Mouse (Mus musculus) naive thymus-derived CD4-positive, alpha-beta T cell, adult 2 months (primary cell): ENCODE data around the gene Aldh1a3.
A peak's percentile ranks its signal among the peaks of the same experiment; 100 is the strongest.

ENCODE experiments used
- DNase-seq: peaks from one replicate; pipeline ENCODE4 v3.0.0-alpha.2; 2011; ENCODE audit warnings: low read depth

Gene Aldh1a3

DNA sequence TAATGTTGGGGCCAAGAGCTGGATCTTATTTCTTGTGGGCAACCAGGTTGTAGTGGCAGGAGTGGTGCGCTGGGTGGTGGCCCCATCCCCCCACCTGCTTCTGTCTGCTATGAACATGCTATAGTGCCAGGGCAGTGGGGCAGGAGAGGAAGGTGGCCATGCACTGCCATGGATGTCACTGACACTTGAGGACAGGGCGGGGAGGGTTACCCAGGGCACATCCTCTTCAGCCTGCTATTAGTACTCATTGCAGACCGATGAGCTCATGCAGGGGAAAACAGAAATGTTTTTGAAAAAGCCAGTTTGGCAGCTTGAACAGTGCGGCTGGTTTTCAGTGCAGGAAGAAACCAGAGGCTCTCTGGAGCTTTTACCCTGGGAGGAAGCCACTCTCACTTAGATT is 10.5 kb downstream of the Aldh1a3 start:
- no peak for DNase-seq

GRCm38 (mm10) chr7:66413093-66413492 is 14.2 kb downstream of the Aldh1a3 start:
- DNase-seq, result no peak

DNA sequence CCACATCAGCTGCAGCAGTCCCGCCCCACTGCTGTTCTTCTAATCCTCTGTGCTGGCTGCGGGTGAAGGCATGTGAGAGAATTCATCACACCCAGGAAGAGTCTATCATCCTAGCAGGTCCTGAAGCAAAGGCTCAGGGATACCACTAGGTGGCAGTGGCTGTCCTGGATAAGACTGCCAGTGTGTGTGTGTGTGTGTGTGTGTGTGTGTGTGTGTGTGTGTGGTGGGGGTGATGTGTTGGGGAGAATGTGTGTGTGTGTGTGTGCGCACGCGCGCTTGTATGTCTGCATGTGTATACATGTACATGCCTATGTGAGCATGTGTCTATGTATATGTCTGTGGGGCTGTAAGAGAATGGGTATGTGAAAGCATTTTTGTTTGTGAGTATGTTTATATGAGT is 17.9 kb downstream of the Aldh1a3 start:
- no peak for DNase-seq

GRCm38 (mm10) chr7:66406971-66407370 is 20.3 kb downstream of the Aldh1a3 start:
- DNase-seq, result no peak

DNA sequence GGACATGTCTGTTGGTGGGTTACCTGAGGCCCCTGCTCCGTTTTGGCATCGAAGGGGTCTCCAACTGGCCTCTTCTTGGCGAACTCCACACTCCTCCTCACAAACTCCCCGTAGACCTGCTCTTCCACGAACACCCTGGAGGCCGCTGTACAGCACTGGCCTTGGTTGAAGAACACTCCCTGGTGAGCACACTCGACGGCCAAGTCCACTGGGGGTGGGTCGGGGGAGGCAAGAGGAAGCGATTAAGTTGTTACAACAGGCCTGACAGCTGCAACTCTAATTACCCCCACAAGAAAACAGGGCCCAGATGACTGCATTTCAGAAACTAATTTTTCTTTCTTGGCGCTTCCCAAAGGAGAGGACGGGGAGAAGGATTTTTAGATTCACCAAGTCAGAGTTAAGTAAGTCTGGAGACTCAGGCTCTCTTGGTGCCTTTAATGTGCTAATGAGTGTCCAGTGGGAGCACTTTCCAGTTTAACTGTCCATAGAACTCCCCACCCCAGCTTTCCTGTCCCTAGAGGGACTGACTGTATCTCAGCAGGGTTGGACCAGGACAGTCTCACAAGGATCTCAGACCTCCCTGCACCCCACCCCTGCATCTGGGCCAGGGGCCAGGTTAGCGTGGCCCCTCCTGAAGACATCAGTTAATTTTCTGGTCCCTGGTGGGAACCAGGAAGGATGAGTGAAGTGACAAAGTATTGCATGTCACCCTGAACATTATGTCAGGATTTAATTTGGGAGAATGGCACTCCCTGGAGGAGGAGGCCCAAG is 21.2 kb downstream of the Aldh1a3 start:
- DNase-seq, result no peak

DNA sequence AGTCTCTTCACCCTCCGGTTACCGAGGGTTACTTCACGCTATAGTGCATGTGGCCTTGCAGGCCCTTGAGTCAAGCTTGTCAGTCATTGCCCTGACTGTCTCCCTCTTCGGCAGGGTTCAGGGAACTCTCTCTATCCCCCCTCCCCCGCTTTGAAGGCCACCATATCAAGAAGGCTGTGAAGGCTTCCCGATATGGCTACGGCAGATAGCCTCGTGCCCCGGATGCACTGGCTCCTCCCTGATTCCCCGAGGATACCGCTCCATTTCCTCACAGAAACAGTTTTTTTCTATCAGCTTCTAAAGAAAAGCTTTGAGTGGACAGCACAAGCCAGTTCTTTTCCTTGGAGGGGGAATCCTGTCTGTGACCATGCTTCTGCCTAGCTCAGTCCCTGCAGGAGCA is 21.8 kb downstream of the Aldh1a3 start:
- DNase-seq, result no peak

DNA sequence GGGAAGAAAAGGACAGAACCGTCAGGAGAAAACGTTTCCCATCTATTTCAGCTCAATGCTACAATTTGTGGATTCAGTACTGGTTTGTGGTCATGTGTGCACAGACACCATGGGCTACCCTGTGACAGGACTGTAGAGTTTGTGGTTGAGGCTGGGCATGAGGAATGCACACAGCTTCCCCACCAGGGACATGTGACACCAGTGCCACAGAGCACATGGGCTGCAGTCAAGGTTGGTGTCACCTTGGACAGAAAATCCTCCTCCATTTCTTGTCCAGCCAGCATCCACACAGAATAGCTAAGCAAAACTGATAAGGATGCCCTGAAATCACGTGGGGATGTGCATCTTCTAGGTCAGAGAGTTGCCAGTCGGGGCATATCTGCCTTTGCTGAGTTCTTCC is 22.5 kb downstream of the Aldh1a3 start:
- no peak for DNase-seq

- no peak for DNase-seq
Observed at GRCm38 (mm10) chr7:66404141-66404540, 23.2 kb downstream of the Aldh1a3 start.

DNA sequence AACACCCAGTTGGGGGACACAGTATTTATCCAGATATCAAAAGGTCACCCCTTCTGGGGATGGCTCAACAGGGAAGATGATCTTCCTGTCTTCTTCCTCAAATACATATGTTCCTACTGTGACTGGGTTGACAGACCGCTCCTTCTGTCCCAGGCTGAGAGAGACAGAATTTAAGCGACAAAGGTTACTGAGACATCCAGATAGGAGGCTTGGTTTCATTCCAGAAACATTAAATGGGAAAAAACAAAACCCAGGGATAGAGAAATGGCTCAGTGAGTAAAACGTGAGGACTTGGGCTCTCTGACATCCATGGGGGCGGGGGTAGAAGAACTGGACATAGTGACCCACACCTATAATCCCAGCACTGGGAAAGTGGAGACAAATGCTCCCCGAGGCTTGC is 24.4 kb downstream of the Aldh1a3 start:
- no peak for DNase-seq

DNA sequence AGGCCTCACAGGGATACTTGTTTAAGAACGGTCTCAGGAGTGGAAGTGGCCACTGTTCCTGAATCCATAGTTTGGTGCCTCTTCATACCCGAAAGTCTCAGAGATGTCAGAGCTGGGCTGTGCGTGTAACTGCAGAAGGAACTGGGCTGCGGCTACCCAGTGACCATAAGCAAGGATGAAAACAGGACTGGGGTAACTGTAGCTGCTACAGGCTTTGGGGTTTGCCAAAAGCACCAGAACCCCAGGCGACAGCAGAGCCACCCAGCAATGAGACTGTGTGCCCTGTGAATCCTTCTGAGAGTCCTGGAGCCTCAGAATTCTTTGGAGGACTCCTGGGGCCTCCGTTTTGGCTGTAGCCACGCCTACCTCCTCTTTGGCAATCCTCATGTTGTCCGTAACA is 25.7 kb downstream of the Aldh1a3 start:
- DNase-seq, result no peak

GRCm38 (mm10) chr7:66397288-66397687 is 30.0 kb downstream of the Aldh1a3 start:
- no peak for DNase-seq

DNA sequence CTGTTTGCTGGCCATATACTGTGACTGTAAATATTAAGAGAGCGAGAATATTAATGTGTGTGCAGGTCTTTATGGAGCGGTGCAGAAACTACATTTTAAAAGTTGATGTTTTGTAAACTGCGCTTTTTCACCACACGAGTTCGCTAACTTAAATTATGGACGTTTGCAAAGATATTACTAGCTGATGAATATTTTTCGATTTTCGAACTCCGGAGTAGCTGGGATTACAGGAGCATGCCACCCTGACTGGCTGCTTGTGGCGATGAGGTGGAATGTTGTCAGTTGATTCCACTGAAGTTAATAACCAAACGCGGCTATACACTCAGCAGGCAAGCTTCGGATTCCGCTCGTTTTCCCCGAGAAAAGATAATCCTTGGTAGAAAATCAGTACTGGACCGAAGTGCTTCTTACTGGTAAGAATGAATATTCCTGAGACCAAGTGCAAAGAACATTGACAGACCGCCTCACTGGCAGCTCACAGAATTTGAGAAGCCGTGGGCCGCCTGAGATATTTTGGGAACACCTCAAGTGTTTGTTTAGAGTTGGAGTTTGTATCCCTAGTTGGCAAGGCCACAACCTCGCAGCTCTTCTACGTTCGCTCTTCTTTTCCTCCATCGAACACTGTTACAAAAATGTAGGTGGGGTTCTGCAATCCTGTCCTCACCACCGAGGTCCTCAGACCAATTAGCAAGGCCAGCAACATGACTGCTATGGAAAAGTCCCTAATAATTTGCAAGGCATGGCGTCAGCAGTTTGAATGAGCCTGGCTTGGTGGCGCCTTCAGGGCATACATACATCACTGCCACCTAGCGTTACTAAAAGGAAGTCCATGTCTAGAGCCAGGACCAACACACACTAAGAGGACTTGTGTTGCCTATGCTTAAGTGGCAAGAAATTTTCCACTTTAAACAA is 38.4 kb downstream of the Aldh1a3 start:
- DNase-seq, result peak; percentile 50

GRCm38 (mm10) chr7:66387813-66388521 is 39.4 kb downstream of the Aldh1a3 start, which contains the start of gene Lrrk1:
Gene Lrrk1, minus strand, starts transcription at chr7:66388350.
- no peak for DNase-seq

- DNase-seq, result no peak
Observed at GRCm38 (mm10) chr7:66387419-66387812, 39.9 kb downstream of the Aldh1a3 start.

GRCm38 (mm10) chr7:66386411-66386810 is 40.9 kb downstream of the Aldh1a3 start:
- no peak for DNase-seq

GRCm38 (mm10) chr7:66385826-66386225 is 41.5 kb downstream of the Aldh1a3 start:
- DNase-seq, result no peak

- no peak for DNase-seq
Observed at GRCm38 (mm10) chr7:66384891-66385290, 42.4 kb downstream of the Aldh1a3 start.

GRCm38 (mm10) chr7:66384213-66384612 is 43.1 kb downstream of the Aldh1a3 start:
- DNase-seq, result no peak

DNA sequence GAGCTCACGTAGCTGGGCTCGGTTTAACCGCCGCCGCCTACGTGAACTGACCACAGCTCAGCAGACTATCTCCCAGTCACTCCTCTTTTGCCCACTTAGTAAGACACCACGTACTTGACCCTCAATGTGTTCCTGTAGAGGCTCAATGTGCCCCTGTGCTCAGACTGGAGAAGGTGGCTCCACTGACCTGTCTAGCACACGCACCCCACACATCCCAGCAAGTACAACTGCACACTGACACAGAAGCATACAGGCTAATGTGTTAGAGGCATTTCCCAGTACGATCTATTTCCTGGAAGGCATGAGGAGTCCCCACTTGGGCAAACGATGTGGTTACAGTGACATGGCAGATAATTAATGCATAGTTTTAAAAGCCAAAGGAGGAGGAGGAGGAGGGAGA is 50.8 kb downstream of the Aldh1a3 start:
- DNase-seq, result no peak

DNA sequence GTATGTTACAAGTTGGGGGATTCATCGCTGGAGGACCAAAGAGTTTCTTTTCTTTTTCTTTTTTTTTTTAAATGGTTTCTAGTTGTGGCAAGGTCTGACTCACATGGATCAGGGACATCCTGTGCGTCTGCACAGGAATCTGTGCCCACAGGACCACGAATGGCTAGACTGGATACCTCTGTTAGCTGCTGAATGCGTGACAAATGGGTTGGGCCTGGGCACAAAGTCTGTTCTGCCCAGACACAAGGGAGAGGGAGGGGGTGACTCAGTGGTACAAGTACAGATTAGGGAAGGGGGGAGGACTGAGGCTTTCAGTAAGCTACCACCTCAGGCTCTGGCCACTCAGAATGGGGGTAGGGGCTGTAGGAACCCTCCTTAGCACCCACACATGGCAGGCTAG is 51.6 kb downstream of the Aldh1a3 start:
- DNase-seq, result no peak

DNA sequence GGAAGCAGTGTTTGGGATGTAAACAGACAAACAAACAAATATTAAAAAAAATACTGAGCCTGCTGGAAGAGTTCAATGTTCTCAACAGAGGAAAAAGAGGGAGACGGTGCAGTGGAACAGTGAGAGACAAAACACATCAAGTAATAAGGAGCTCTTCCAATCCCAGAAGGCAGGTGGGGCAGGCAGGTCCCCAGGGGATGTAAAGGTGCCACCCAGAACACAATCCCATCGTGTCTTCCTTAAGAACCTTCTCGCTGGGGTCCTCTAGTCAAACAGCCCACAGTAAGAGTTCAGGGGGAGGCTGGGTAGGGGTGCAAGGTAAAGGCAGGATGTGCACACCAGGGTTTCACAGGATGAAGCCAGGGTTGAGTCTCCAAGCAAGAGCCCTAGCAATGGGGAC is 53.9 kb downstream of the Aldh1a3 start:
- no peak for DNase-seq

DNA sequence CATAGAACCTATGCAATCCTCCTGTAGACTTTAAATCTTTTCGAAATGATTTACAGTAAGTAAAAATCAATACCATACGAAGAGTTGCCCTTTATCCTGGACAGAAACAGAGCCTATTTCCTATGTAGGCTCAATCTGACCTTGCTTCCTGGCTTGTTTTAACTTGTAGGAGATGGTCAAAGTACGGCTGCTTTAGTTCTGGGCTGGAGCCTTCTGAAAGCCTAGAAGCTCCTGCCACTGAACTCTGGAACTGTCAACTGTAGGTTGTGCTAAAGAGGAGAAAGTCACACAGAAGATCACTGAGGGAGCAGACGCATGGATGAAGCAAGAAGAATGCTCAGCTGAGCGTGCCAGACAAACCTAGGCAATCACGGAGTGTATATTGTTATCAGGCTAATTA is 56.3 kb downstream of the Aldh1a3 start:
- DNase-seq, result no peak
